Mouse (Mus musculus) intestine, embryonic 14.5 days (tissue): ENCODE measurements at regions not wholly inside any gene's neighbourhood (a gene's known extent, or its start where the extent isn't known, plus 50 kb on each side); places are given as distances from the start of the nearest gene placed in this dataset.

Experiments
- ATAC-seq: fragments of 200-750 bp; cut with Nextera tagmentation; replicated peaks from 2 replicates; pipeline ENCODE4 v1.8.0; 2017; ENCODE audit warnings: low read depth, moderate number of reproducible peaks, moderate TSS enrichment, moderate library complexity; ENCODE audit not compliant: low FRiP score, low TSS enrichment
- DNase-seq: peaks from one replicate; pipeline ENCODE4 v3.0.0-alpha.2; 2018; ENCODE audit warnings: low spot score
- H3K27ac ChIP-seq: fragments of 300-500 bp; sonication (generic); 2 replicates; pipeline ENCODE4 v1.5.1; 2014; ENCODE audit warnings: low read depth, mild to moderate bottlenecking, control low read depth
- H3K27me3 ChIP-seq: fragments of 300-500 bp; sonication (generic); replicated peaks from 2 replicates; pipeline ENCODE4 v1.6.1; 2014; ENCODE audit warnings: low read length, control low read depth; ENCODE audit not compliant: control insufficient read depth, insufficient read depth
- H3K36me3 ChIP-seq: fragments of 300-500 bp; sonication (generic); 2 replicates; pipeline ENCODE4 v1.6.1; 2014; ENCODE audit warnings: low read length, control low read depth; ENCODE audit not compliant: control insufficient read depth, insufficient read depth
- H3K4me1 ChIP-seq: fragments of 300-500 bp; sonication (generic); replicated peaks from 2 replicates; pipeline ENCODE4 v1.6.1; 2014; ENCODE audit warnings: low read length, control low read depth, mixed read lengths; ENCODE audit not compliant: control insufficient read depth, insufficient read depth
- H3K4me2 ChIP-seq: fragments of 300-500 bp; sonication (generic); 2 replicates; pipeline ENCODE4 v1.6.1; 2014; ENCODE audit warnings: low read length
- H3K4me3 ChIP-seq: fragments of 300-500 bp; sonication (generic); 2 replicates; pipeline ENCODE4 v1.5.1; 2014; ENCODE audit warnings: low read depth, low read length, control low read depth, mixed read lengths
- H3K9ac ChIP-seq: fragments of 300-500 bp; sonication (generic); 2 replicates; pipeline ENCODE4 v1.6.1; 2014; ENCODE audit warnings: mild to moderate bottlenecking, low read length
- H3K9me3 ChIP-seq: fragments of 300-500 bp; sonication (generic); 2 replicates; pipeline ENCODE4 v1.6.1; 2016; ENCODE audit warnings: low read length, control low read depth; ENCODE audit not compliant: control insufficient read depth
- WGBS: fragments of 180-500 bp; shearing (Covaris S2); extraction: QIAGEN DNeasy Blood & Tissue Kit; methylation state at CpG from one replicate; pipeline ENCODE4 v1.1.7; 2014; 5-methylcytosine and 5-hydroxymethylcytosine counted together

- H3K9ac ChIP-seq: no peak overlapping the region
- no peak for DNase-seq
- no peak overlapping the region for H3K4me2 ChIP-seq
- no peak overlapping the region for H3K4me3 ChIP-seq
- H3K27ac ChIP-seq: no peak overlapping the region
- no peak for ATAC-seq
- 80% methylated on average over 3 of the region's 3 CpGs for WGBS
- no peaks in the 10 kb centered on the region for H3K9me3 ChIP-seq
- no peaks in the 10 kb centered on the region for H3K27me3 ChIP-seq
- H3K36me3 ChIP-seq: no peaks in the 10 kb centered on the region
- H3K4me1 ChIP-seq: no peaks in the 10 kb centered on the region
Measured at GRCm38 (mm10) chr10:61007403-61007802, 81.7 kb upstream of the Pcbd1 start.

GRCm38 (mm10) chr10:61001745-61002160 is 87.4 kb upstream of the Pcbd1 start:
- Histone ChIP-seq H3K9ac (no peak overlapping the region), H3K27ac (no peak overlapping the region), H3K36me3 (no peaks in the 10 kb centered on the region), H3K4me1 (no peaks in the 10 kb centered on the region), H3K4me3 (no peak overlapping the region), H3K27me3 (no peaks in the 10 kb centered on the region), H3K4me2 (no peak overlapping the region), H3K9me3 (no peaks in the 10 kb centered on the region)
- DNase-seq (no peak), ATAC-seq (no peak)
- WGBS: 91% methylated on average over 22 of the region's 22 CpGs

DNA sequence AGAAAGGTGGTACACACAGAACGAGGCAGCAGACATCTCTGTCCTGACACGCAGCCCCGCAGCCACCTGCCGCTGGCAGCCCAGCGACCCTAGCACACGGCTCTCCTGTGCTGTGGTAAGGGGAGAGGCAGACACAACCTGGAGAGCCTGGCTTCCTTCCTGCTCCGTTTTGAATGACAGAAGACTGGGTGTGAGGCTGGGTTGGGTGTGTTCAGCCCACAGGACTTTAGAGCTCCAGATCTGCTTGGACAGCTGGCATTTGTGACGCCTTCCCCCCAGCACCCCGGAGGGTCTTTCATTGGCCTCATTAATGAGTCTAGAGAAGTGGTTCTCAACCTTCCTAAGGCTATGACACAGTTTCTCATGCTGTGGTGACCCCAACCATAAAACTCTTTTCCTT is 91.7 kb upstream of the Pcbd1 start:
- no peak for DNase-seq
- Histone ChIP-seq H3K27me3 (no peaks in the 10 kb centered on the region), H3K4me1 (no peaks in the 10 kb centered on the region), H3K9me3 (no peaks in the 10 kb centered on the region), H3K4me3 (no peak overlapping the region), H3K36me3 (no peaks in the 10 kb centered on the region), H3K4me2 (no peak overlapping the region), H3K9ac (no peak overlapping the region), H3K27ac (no peak overlapping the region)
- ATAC-seq: no peak
- 67% methylated on average over 9 of the region's 9 CpGs for WGBS

- H3K4me2 ChIP-seq: no peak overlapping the region
- no peaks in the 10 kb centered on the region for H3K27me3 ChIP-seq
- H3K36me3 ChIP-seq: no peaks in the 10 kb centered on the region
- WGBS: 82% methylated on average over 9 of the region's 9 CpGs
- ATAC-seq: no peak
- no peaks in the 10 kb centered on the region for H3K4me1 ChIP-seq
- H3K4me3 ChIP-seq: no peak overlapping the region
- H3K27ac ChIP-seq: no peak overlapping the region
- H3K9ac ChIP-seq: no peak overlapping the region
- DNase-seq: no peak
- no peaks in the 10 kb centered on the region for H3K9me3 ChIP-seq
Measured at GRCm38 (mm10) chr10:60995908-60996640, 93.1 kb upstream of the Pcbd1 start.

- ATAC-seq (no peak), DNase-seq (no peak)
- Histone ChIP-seq H3K36me3 (no peaks in the 10 kb centered on the region), H3K4me1 (no peaks in the 10 kb centered on the region), H3K9ac (no peak overlapping the region), H3K4me2 (no peak overlapping the region), H3K4me3 (no peak overlapping the region), H3K9me3 (no peaks in the 10 kb centered on the region), H3K27me3 (no peaks in the 10 kb centered on the region), H3K27ac (no peak overlapping the region)
- 18% methylated on average over 10 of the region's 10 CpGs for WGBS
Measured at GRCm38 (mm10) chr10:60985109-60985576, 104.0 kb upstream of the Pcbd1 start.

DNA sequence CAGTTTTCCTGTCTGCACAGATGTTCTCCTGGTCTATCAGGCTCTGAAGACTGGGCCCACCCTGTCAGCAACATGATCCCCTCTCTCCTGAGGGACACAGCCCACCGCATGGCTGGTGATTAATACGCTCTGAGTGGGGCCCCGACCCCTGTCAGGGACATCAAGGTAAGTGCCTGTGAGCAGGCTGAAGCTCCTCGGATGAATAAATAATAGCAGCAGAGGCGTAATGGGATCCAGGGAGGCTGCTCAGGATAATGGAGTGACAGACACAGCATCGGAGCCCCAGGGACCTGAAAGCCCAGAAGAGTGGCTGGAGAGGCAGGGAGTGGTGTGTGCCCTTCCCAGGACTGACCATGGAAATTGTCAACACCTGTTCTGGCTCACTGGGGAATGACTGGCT is 107.4 kb upstream of the Pcbd1 start:
- Histone ChIP-seq H3K27ac (no peak overlapping the region), H3K27me3 (no peaks in the 10 kb centered on the region), H3K36me3 (no peaks in the 10 kb centered on the region), H3K4me2 (no peak overlapping the region), H3K4me1 (no peaks in the 10 kb centered on the region), H3K4me3 (no peak overlapping the region), H3K9me3 (no peaks in the 10 kb centered on the region), H3K9ac (no peak overlapping the region)
- WGBS: 30% methylated on average over 6 of the region's 6 CpGs
- ATAC-seq (no peak), DNase-seq (no peak)

DNA sequence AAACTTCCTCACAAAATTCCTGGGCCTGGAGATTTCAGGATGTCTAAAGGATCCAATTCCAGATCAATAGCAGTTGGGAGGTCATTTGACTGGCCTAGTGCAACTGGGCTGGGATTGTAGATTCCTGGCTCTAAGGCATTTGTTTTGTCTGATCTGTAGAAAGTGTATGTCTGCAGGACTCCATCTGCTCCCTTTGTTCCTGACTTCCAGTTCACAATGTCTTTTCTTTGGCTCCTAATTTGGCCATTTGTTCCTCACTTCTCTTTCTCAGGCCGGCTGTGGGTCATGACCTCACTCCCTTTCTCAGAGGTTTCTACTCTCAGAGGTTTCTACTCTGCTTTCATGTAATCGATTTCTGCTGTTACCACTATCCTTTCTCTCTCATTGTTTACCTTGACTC is 115.5 kb upstream of the Pcbd1 start:
- ATAC-seq (no peak), DNase-seq (no peak)
- Histone ChIP-seq H3K9me3 (no peaks in the 10 kb centered on the region; the same call in 1 of the 2 replicates), H3K4me1 (no peaks in the 10 kb centered on the region), H3K9ac (no peak overlapping the region), H3K4me2 (no peak overlapping the region), H3K36me3 (no peaks in the 10 kb centered on the region), H3K27me3 (no peaks in the 10 kb centered on the region), H3K4me3 (no peak overlapping the region), H3K27ac (no peak overlapping the region)
- WGBS: 62% methylated on average over 2 of the region's 2 CpGs

- no peak for ATAC-seq
- Histone ChIP-seq H3K4me1 (no peaks in the 10 kb centered on the region), H3K9ac (no peak overlapping the region), H3K9me3 (no peaks in the 10 kb centered on the region), H3K4me3 (no peak overlapping the region), H3K27me3 (no peaks in the 10 kb centered on the region), H3K4me2 (no peak overlapping the region), H3K36me3 (no peaks in the 10 kb centered on the region), H3K27ac (no peak overlapping the region)
- no peak for DNase-seq
- WGBS: 80% methylated on average over 10 of the region's 10 CpGs
Measured at GRCm38 (mm10) chr10:60964843-60965242, 124.3 kb upstream of the Pcbd1 start.

GRCm38 (mm10) chr10:60957820-60958233 is 126.4 kb upstream of the Unc5b start:
- no peak for DNase-seq
- no peaks in the 10 kb centered on the region for H3K9me3 ChIP-seq
- no peaks in the 10 kb centered on the region for H3K36me3 ChIP-seq
- no peak overlapping the region for H3K9ac ChIP-seq
- ATAC-seq: no peak
- H3K27me3 ChIP-seq: no peaks in the 10 kb centered on the region
- H3K4me2 ChIP-seq: no peak overlapping the region
- no peak overlapping the region for H3K27ac ChIP-seq
- peaks cover 5% of the 10 kb centered on the region; the same call in 1 of the 2 replicates for H3K4me1 ChIP-seq
- no peak overlapping the region for H3K4me3 ChIP-seq
- 31% methylated on average over 17 of the region's 17 CpGs for WGBS
